In the genomic region with DNA sequence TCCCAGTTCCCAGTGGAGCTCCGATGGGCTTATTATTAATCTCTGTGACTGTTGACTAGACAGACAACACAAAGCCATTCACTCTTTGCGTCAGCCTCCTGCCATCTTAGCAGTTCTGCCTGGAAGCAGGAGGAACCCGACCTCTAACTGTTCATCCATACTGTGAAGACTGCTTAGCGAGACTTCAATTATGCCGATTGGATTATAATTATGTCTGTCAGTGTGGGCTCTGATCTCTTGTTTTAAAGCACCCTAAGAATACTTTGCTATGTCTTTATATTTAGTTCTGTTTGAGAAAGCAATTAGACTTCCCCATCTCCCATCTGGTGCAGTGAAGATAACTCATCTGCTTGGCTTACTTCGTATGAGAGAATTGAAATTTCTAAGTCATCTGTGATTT, we compare ENCODE assay signal across 24 mouse cellular contexts. TPM values are rescaled to one million over a fixed set of nuclear protein-coding genes. Genes with fewer than 3 reads are reported as not detected.
A peak's percentile ranks its signal among the peaks of the same experiment; 100 is the strongest.
DNase-seq lines count a peak whose midpoint lies in the region; ATAC-seq and TF ChIP-seq lines count a peak whose summit lies in the region.
"Had no signal": no experiment of that assay in that cellular context is flagged by ENCODE, and none has a peak within 500 bp of the region (broad histone marks: within the 10 kb centered on the region; RNA-seq: fewer than 3 reads in every experiment).

No protein-coding gene starts in this region.

- peaks cover 25% of the 10 kb centered on the region for H3K36me3 ChIP-seq in forebrain, embryonic 13.5 days (ENCODE audit: poor library complexity, severe bottlenecking)
- peaks cover 26% of the 10 kb centered on the region for H3K36me3 ChIP-seq in forebrain, embryonic 10.5 days (replicated peaks)
- H3K36me3 ChIP-seq in hindbrain, embryonic 15.5 days, result peaks cover 5% of the 10 kb centered on the region; the same call in 1 of the 2 replicates
- H3K36me3 ChIP-seq in hindbrain, postnatal 0 days (ENCODE audit: insufficient read depth, low read length), result no peaks in the 10 kb centered on the region
- H3K36me3 ChIP-seq in midbrain, embryonic 14.5 days (ENCODE audit: control insufficient read depth, insufficient read depth, low read length), result peaks cover 34% of the 10 kb centered on the region; the same call in 1 of the 2 replicates
- H3K36me3 ChIP-seq in limb, embryonic 10.5 days, result 0 out of 2 replicates have a peak, but pooled peaks cover 8% of the 10 kb centered on the region
- H3K36me3 ChIP-seq: limb, embryonic 15.5 days had no signal

- TF ChIP-seq CTCF in hindbrain, postnatal 0 days (IDR thresholded peaks at IDR 0.05; ENCODE audit: low read depth), result no peak

- no peak overlapping the region for H3K4me2 ChIP-seq in forebrain, embryonic 13.5 days
- no peak overlapping the region for H3K4me2 ChIP-seq in hindbrain, embryonic 15.5 days
- no peak overlapping the region for H3K4me2 ChIP-seq in hindbrain, postnatal 0 days (ENCODE audit: low read depth, low read length)
- H3K4me2 ChIP-seq in midbrain, embryonic 14.5 days (ENCODE audit: low read length), result no peak overlapping the region
- H3K4me2 ChIP-seq: heart, embryonic 13.5 days; limb, embryonic 15.5 days; liver, embryonic 15.5 days had no signal

- H3K9ac ChIP-seq in forebrain, embryonic 13.5 days, result no peak overlapping the region
- H3K9ac ChIP-seq in hindbrain, embryonic 15.5 days, result no peak overlapping the region
- H3K9ac ChIP-seq in hindbrain, postnatal 0 days (replicated peaks; ENCODE audit: low read length), result no peak overlapping the region
- no peak overlapping the region for H3K9ac ChIP-seq in midbrain, embryonic 14.5 days (replicated peaks; ENCODE audit: low read length)
- H3K9ac ChIP-seq: heart, embryonic 13.5 days; limb, embryonic 15.5 days; liver, embryonic 15.5 days had no signal

- 63% methylated on average over 6 of the region's 6 CpGs for WGBS in forebrain, embryonic 13.5 days
- 86% methylated on average over 6 of the region's 6 CpGs for WGBS in forebrain, embryonic 10.5 days
- 45% methylated on average over 6 of the region's 6 CpGs for WGBS in hindbrain, embryonic 15.5 days
- WGBS in hindbrain, postnatal 0 days, result 47% methylated on average over 6 of the region's 6 CpGs
- 50% methylated on average over 6 of the region's 6 CpGs for WGBS in midbrain, embryonic 14.5 days
- 88% methylated on average over 6 of the region's 6 CpGs for WGBS in limb, embryonic 10.5 days

- no peaks in the 10 kb centered on the region for H3K9me3 ChIP-seq in forebrain, embryonic 13.5 days (replicated peaks)
- no peaks in the 10 kb centered on the region for H3K9me3 ChIP-seq in forebrain, embryonic 10.5 days
- no peaks in the 10 kb centered on the region for H3K9me3 ChIP-seq in hindbrain, embryonic 15.5 days
- H3K9me3 ChIP-seq in hindbrain, postnatal 0 days (ENCODE audit: low read length), result no peaks in the 10 kb centered on the region
- H3K9me3 ChIP-seq in midbrain, embryonic 14.5 days (ENCODE audit: control insufficient read depth, low read length), result no peaks in the 10 kb centered on the region
- no peaks in the 10 kb centered on the region for H3K9me3 ChIP-seq in limb, embryonic 10.5 days (replicated peaks)
- H3K9me3 ChIP-seq: heart, embryonic 13.5 days; limb, embryonic 15.5 days; liver, embryonic 15.5 days had no signal

- 0 out of 2 replicates have a peak overlapping the region, but pooled peaks have one; percentile 44 for H3K27ac ChIP-seq in forebrain, embryonic 13.5 days
- H3K27ac ChIP-seq in forebrain, embryonic 10.5 days, result no peak overlapping the region
- 0 out of 2 replicates have a peak overlapping the region, but pooled peaks have one; percentile 17 for H3K27ac ChIP-seq in hindbrain, embryonic 15.5 days (replicated peaks)
- H3K27ac ChIP-seq in hindbrain, postnatal 0 days, result no peak overlapping the region
- H3K27ac ChIP-seq in midbrain, embryonic 14.5 days (replicated peaks; ENCODE audit: low read depth, low read length), result no peak overlapping the region
- no peak overlapping the region for H3K27ac ChIP-seq in limb, embryonic 10.5 days
- H3K27ac ChIP-seq: limb, embryonic 15.5 days; liver, embryonic 15.5 days; macrophage had no signal

- peaks cover 20% of the 10 kb centered on the region for H3K4me1 ChIP-seq in forebrain, embryonic 13.5 days
- H3K4me1 ChIP-seq in forebrain, embryonic 10.5 days, result 0 out of 2 replicates have a peak, but pooled peaks cover 9% of the 10 kb centered on the region
- peaks cover 20% of the 10 kb centered on the region for H3K4me1 ChIP-seq in hindbrain, embryonic 15.5 days (replicated peaks)
- no peaks in the 10 kb centered on the region for H3K4me1 ChIP-seq in hindbrain, postnatal 0 days (ENCODE audit: insufficient read depth, low read length)
- peaks cover 10% of the 10 kb centered on the region; the same call in 1 of the 2 replicates for H3K4me1 ChIP-seq in midbrain, embryonic 14.5 days (ENCODE audit: control insufficient read depth, insufficient read depth, low read length)
- peaks cover 12% of the 10 kb centered on the region for H3K4me1 ChIP-seq in limb, embryonic 10.5 days

- DNase-seq in forebrain, embryonic 10.5 days (ENCODE audit: extremely low spot score, low spot score), result no peak
- DNase-seq in hindbrain, postnatal 0 days (ENCODE audit: low spot score), result no peak
- DNase-seq in brain, adult 2 months (ENCODE audit: low read depth, low spot score), result peak; percentile 80
- peak; percentile 26 for DNase-seq in midbrain, embryonic 14.5 days
- no peak for DNase-seq in urinary bladder, postnatal 10 days (ENCODE audit: low spot score)
- no peak for DNase-seq in limb, embryonic 10.5 days (ENCODE audit: low spot score)
- DNase-seq: adrenal gland, postnatal 14 days; cerebellum, adult 2 months; cerebellum, postnatal 36 days; gastrocnemius, postnatal 10 days; heart, adult 18-20 months; right cerebral cortex, adult 18-20 months; thymus, postnatal 36 days had no signal

- H3K27me3 ChIP-seq in forebrain, embryonic 13.5 days, result no peaks in the 10 kb centered on the region
- H3K27me3 ChIP-seq in forebrain, embryonic 10.5 days (ENCODE audit: poor library complexity, severe bottlenecking), result no peaks in the 10 kb centered on the region
- no peaks in the 10 kb centered on the region for H3K27me3 ChIP-seq in hindbrain, embryonic 15.5 days
- H3K27me3 ChIP-seq in hindbrain, postnatal 0 days (ENCODE audit: insufficient read depth, low read length), result no peaks in the 10 kb centered on the region
- no peaks in the 10 kb centered on the region for H3K27me3 ChIP-seq in midbrain, embryonic 14.5 days (ENCODE audit: control insufficient read depth, insufficient read depth, low read length)
- H3K27me3 ChIP-seq in limb, embryonic 10.5 days (ENCODE audit: low read depth, poor library complexity, severe bottlenecking), result no peaks in the 10 kb centered on the region
- H3K27me3 ChIP-seq: heart, embryonic 13.5 days; limb, embryonic 15.5 days; liver, embryonic 15.5 days; Patski had no signal

- no peak for ATAC-seq in forebrain, embryonic 13.5 days
- ATAC-seq in hindbrain, embryonic 15.5 days (ENCODE audit: low FRiP score, low read depth), result no peak
- no peak for ATAC-seq in hindbrain, postnatal 0 days
- ATAC-seq in midbrain, embryonic 14.5 days (ENCODE audit: low FRiP score, low TSS enrichment), result no peak
- ATAC-seq: intestine, embryonic 16.5 days; Patski had no signal

- no peak overlapping the region for H3K4me3 ChIP-seq in forebrain, embryonic 13.5 days
- H3K4me3 ChIP-seq in forebrain, embryonic 10.5 days, result no peak overlapping the region
- no peak overlapping the region for H3K4me3 ChIP-seq in hindbrain, embryonic 15.5 days
- no peak overlapping the region for H3K4me3 ChIP-seq in hindbrain, postnatal 0 days (ENCODE audit: low read length)
- no peak overlapping the region for H3K4me3 ChIP-seq in midbrain, embryonic 14.5 days (replicated peaks; ENCODE audit: low read depth, low read length)
- no peak overlapping the region for H3K4me3 ChIP-seq in limb, embryonic 10.5 days
- H3K4me3 ChIP-seq: heart, embryonic 13.5 days; limb, embryonic 15.5 days; liver, embryonic 15.5 days had no signal

RNA-seq across cellular contexts. Expression of a gene that starts 23.6 kb away (rescaled TPM):
- 13.5 and 13.9 TPM in 2 replicates for polyA plus RNA-seq in forebrain, embryonic 13.5 days (2015; fragmentation: Nextera tagmentation; extraction: Ambion mirVana)
- 9.7 and 10.5 TPM in 2 replicates for polyA plus RNA-seq in forebrain, embryonic 10.5 days (2016; fragmentation: Nextera tagmentation; extraction: Ambion mirVana)
- polyA plus RNA-seq in hindbrain, embryonic 15.5 days (2015; fragmentation: Nextera tagmentation; extraction: Ambion mirVana), result 18.8 and 20.8 TPM in 2 replicates
- 65.0 and 73.9 TPM in 2 replicates for total RNA-seq in hindbrain, postnatal 0 days (2014; rRNA removed)
- 11.7 and 13.3 TPM in 2 replicates for polyA plus RNA-seq in hindbrain, postnatal 0 days (2015; fragmentation: Nextera tagmentation; extraction: Ambion mirVana)
- polyA plus RNA-seq in midbrain, embryonic 14.5 days (2014; fragmentation: Nextera tagmentation; extraction: Ambion mirVana), result 23.4 and 28.6 TPM in 2 replicates
- 9.4 and 12.1 TPM in 2 replicates for polyA plus RNA-seq in limb, embryonic 10.5 days (2016; fragmentation: Nextera tagmentation; extraction: Ambion mirVana)

RNA-seq across cellular contexts. Expression of a gene that starts 50.8 kb away (rescaled TPM):
- polyA plus RNA-seq in forebrain, embryonic 13.5 days (2015; fragmentation: Nextera tagmentation; extraction: Ambion mirVana), result 298 and 305 TPM in 2 replicates
- 353 and 358 TPM in 2 replicates for polyA plus RNA-seq in forebrain, embryonic 10.5 days (2016; fragmentation: Nextera tagmentation; extraction: Ambion mirVana)
- polyA plus RNA-seq in hindbrain, embryonic 15.5 days (2015; fragmentation: Nextera tagmentation; extraction: Ambion mirVana), result 237 and 247 TPM in 2 replicates
- total RNA-seq in hindbrain, postnatal 0 days (2014; rRNA removed), result 81.8 and 93.6 TPM in 2 replicates
- 232 and 238 TPM in 2 replicates for polyA plus RNA-seq in hindbrain, postnatal 0 days (2015; fragmentation: Nextera tagmentation; extraction: Ambion mirVana)
- polyA plus RNA-seq in midbrain, embryonic 14.5 days (2014; fragmentation: Nextera tagmentation; extraction: Ambion mirVana), result 249 and 256 TPM in 2 replicates
- polyA plus RNA-seq in limb, embryonic 10.5 days (2016; fragmentation: Nextera tagmentation; extraction: Ambion mirVana), result 374 and 403 TPM in 2 replicates

RNA-seq across cellular contexts. Expression of a gene that starts 57.2 kb away (rescaled TPM):
- polyA plus RNA-seq in forebrain, embryonic 13.5 days (2015; fragmentation: Nextera tagmentation; extraction: Ambion mirVana), result not detected in 2 replicates
- polyA plus RNA-seq in forebrain, embryonic 10.5 days (2016; fragmentation: Nextera tagmentation; extraction: Ambion mirVana), result not detected in 2 replicates
- 0.35 and 0.50 TPM in 2 replicates for polyA plus RNA-seq in hindbrain, embryonic 15.5 days (2015; fragmentation: Nextera tagmentation; extraction: Ambion mirVana)
- total RNA-seq in hindbrain, postnatal 0 days (2014; rRNA removed), result 0.36 TPM in 1 of 2 replicates, not detected in the other
- polyA plus RNA-seq in hindbrain, postnatal 0 days (2015; fragmentation: Nextera tagmentation; extraction: Ambion mirVana), result 0.11 and 0.19 TPM in 2 replicates
- not detected in 2 replicates for polyA plus RNA-seq in midbrain, embryonic 14.5 days (2014; fragmentation: Nextera tagmentation; extraction: Ambion mirVana)
- 0.15 TPM in 1 of 2 replicates, not detected in the other for polyA plus RNA-seq in limb, embryonic 10.5 days (2016; fragmentation: Nextera tagmentation; extraction: Ambion mirVana)
- total RNA-seq: adrenal gland, postnatal 14 days; ES-E14; gastrocnemius, postnatal 10 days had no signal
- polyA plus RNA-seq: cerebellum, adult 2 months; intestine, embryonic 16.5 days; kidney, embryonic 16.5 days; large intestine, adult 2 months; limb, embryonic 15.5 days; macrophage; Patski had no signal

Comparison
In these comparisons a context has a peak if more than half of its experiments do, and no peak if none do; other contexts are left out.
1. H3K27ac ChIP-seq: peak in forebrain, embryonic 13.5 days (single experiment) and hindbrain, embryonic 15.5 days (single experiment); none in forebrain, embryonic 10.5 days (single experiment), hindbrain, postnatal 0 days (single experiment), midbrain, embryonic 14.5 days (single experiment) and limb, embryonic 10.5 days (single experiment).
2. DNase-seq: peak in brain, adult 2 months (single experiment) and midbrain, embryonic 14.5 days (single experiment); none in forebrain, embryonic 10.5 days (single experiment), hindbrain, postnatal 0 days (single experiment), urinary bladder, postnatal 10 days (single experiment) and limb, embryonic 10.5 days (single experiment).